Mouse (Mus musculus) limb, embryonic 15.5 days (tissue): ENCODE results near the gene Cys1. TPM values are rescaled to one million over a fixed set of nuclear protein-coding genes. Genes with fewer than 3 reads are reported as not detected.
A peak's percentile ranks its signal among the peaks of the same experiment; 100 is the strongest.
"Not testable (repeated sequence)": the region's sequence is repeated elsewhere in the genome, so short reads cannot be mapped to it uniquely, and the experiment has no call there.

ENCODE experiments used
- ATAC-seq: fragments of 200-750 bp; cut with Nextera tagmentation; 2 replicates; pipeline ENCODE4 v1.8.0; 2017; ENCODE audit warnings: low read depth, moderate TSS enrichment; ENCODE audit not compliant: insufficient number of reproducible peaks, low FRiP score, low TSS enrichment
- H3K27ac ChIP-seq: fragments of 300-500 bp; sonication (generic); 2 replicates; pipeline ENCODE4 v1.5.1; 2015; ENCODE audit warnings: moderate library complexity, mild to moderate bottlenecking, inconsistent platforms
- H3K27me3 ChIP-seq: fragments of 300-500 bp; sonication (generic); 2 replicates; pipeline ENCODE4 v1.6.1; 2015; ENCODE audit warnings: inconsistent platforms
- H3K36me3 ChIP-seq: fragments of 300-500 bp; sonication (generic); 2 replicates; pipeline ENCODE4 v1.6.1; 2015; ENCODE audit warnings: inconsistent platforms
- H3K4me1 ChIP-seq: fragments of 300-500 bp; sonication (generic); 2 replicates; pipeline ENCODE4 v1.6.1; 2015; ENCODE audit warnings: inconsistent platforms
- H3K4me2 ChIP-seq: fragments of 300-500 bp; sonication (generic); 2 replicates; pipeline ENCODE4 v1.6.1; 2015; ENCODE audit warnings: mild to moderate bottlenecking, inconsistent platforms
- H3K4me3 ChIP-seq: fragments of 300-500 bp; sonication (generic); 2 replicates; pipeline ENCODE4 v1.5.1; 2015; ENCODE audit warnings: mild to moderate bottlenecking, inconsistent platforms
- H3K9ac ChIP-seq: fragments of 300-500 bp; sonication (generic); 2 replicates; pipeline ENCODE4 v1.6.1; 2015; ENCODE audit warnings: inconsistent platforms
- H3K9me3 ChIP-seq: fragments of 300-500 bp; sonication (generic); 2 replicates; pipeline ENCODE4 v1.6.1; 2016; ENCODE audit warnings: inconsistent platforms
- WGBS: fragments of 180-500 bp; shearing (Covaris S2); methylation state at CpG from one replicate; pipeline ENCODE4 v1.1.7; 2015; 5-methylcytosine and 5-hydroxymethylcytosine counted together
- polyA plus RNA-seq: library from polyadenylated mRNA; unstranded; fragments of >200 nt; fragmentation: Nextera tagmentation; extraction: Ambion mirVana; gene quantifications from 2 replicates; pipeline ENCODE4 v1.2.1, GENCODE M21; 2015

Cys1 gene
- polyA plus RNA-seq, 1 experiment from 2014 or later = 8.1 TPM

- Histone ChIP-seq H3K9ac (no peak overlapping the region), H3K4me2 (no peak overlapping the region), H3K36me3 (peaks cover 66% of the 10 kb centered on the region), H3K9me3 (no peaks in the 10 kb centered on the region), H3K4me1 (peaks cover 12% of the 10 kb centered on the region; the same call in 1 of the 2 replicates), H3K27ac (no peak overlapping the region), H3K4me3 (no peak overlapping the region), H3K27me3 (no peaks in the 10 kb centered on the region)
- WGBS = 88% methylated on average over 4 of the region's 4 CpGs
- no peak for ATAC-seq
Measured at GRCm38 (mm10) chr12:24658998-24659397, 22.6 kb downstream of the Cys1 start.

GRCm38 (mm10) chr12:24656436-24656835, 25.2 kb downstream of the Cys1 start:
- no peak for ATAC-seq
- H3K36me3 ChIP-seq = peaks cover 57% of the 10 kb centered on the region
- no peaks in the 10 kb centered on the region for H3K9me3 ChIP-seq
- 64% methylated on average over 3 of the region's 3 CpGs for WGBS
- H3K4me2 ChIP-seq = no peak overlapping the region
- no peak overlapping the region for H3K9ac ChIP-seq
- no peaks in the 10 kb centered on the region for H3K27me3 ChIP-seq
- H3K4me1 ChIP-seq = peaks cover 29% of the 10 kb centered on the region
- no peak overlapping the region for H3K27ac ChIP-seq
- no peak overlapping the region for H3K4me3 ChIP-seq

- Histone ChIP-seq H3K4me3 (no peak overlapping the region), H3K27ac (no peak overlapping the region), H3K27me3 (no peaks in the 10 kb centered on the region), H3K9me3 (no peaks in the 10 kb centered on the region), H3K9ac (no peak overlapping the region), H3K4me2 (no peak overlapping the region), H3K4me1 (peaks cover 38% of the 10 kb centered on the region), H3K36me3 (peaks cover 41% of the 10 kb centered on the region)
- ATAC-seq = no peak
- WGBS = 81% methylated on average over 16 of the region's 16 CpGs
Measured at GRCm38 (mm10) chr12:24654065-24654862, 27.3 kb downstream of the Cys1 start.

- peak overlapping the region; percentile 94 for H3K27ac ChIP-seq
- peak overlapping the region; percentile 83 for H3K4me3 ChIP-seq
- peak overlapping the region; percentile 82 for H3K9ac ChIP-seq
- H3K4me1 ChIP-seq = peaks cover 36% of the 10 kb centered on the region
- no peaks in the 10 kb centered on the region for H3K27me3 ChIP-seq
- H3K9me3 ChIP-seq = no peaks in the 10 kb centered on the region
- peaks cover 31% of the 10 kb centered on the region for H3K36me3 ChIP-seq
- peak overlapping the region; percentile 78 for H3K4me2 ChIP-seq
- 1% methylated on average over 36 of the region's 36 CpGs for WGBS
- ATAC-seq = peak; percentile 77
Measured at GRCm38 (mm10) chr12:24651642-24652342, 29.8 kb downstream of the Cys1 start.

- H3K4me2 ChIP-seq = peak within 1 kb of the TSS; percentile 78
- peaks cover 24% of the 10 kb centered on the region for H3K36me3 ChIP-seq
- H3K4me1 ChIP-seq = peaks cover 31% of the 10 kb centered on the region
- H3K27ac ChIP-seq = peak within 1 kb of the TSS; percentile 94
- no peaks in the 10 kb centered on the region for H3K9me3 ChIP-seq
- ATAC-seq = peak; percentile 95
- H3K4me3 ChIP-seq = peak within 1 kb of the TSS; percentile 83
- peak within 1 kb of the TSS; percentile 82 for H3K9ac ChIP-seq
- WGBS = under 1% methylated on average over 66 of the region's 68 CpGs
- no peaks in the 10 kb centered on the region for H3K27me3 ChIP-seq
Measured at GRCm38 (mm10) chr12:24651063-24651557, 30.5 kb downstream of the Cys1 start, which contains the start of gene Klf11. Klf11 (plus strand) TSS chr12:24651274.

- WGBS = 5% methylated on average over 22 of the region's 22 CpGs
- no peaks in the 10 kb centered on the region for H3K27me3 ChIP-seq
- peak overlapping the region; percentile 81 for H3K27ac ChIP-seq
- H3K9ac ChIP-seq = peak overlapping the region; percentile 40; the same call in 1 of the 2 replicates
- peaks cover 18% of the 10 kb centered on the region for H3K36me3 ChIP-seq
- no peaks in the 10 kb centered on the region for H3K9me3 ChIP-seq
- H3K4me2 ChIP-seq = peak overlapping the region; percentile 78
- H3K4me1 ChIP-seq = peaks cover 28% of the 10 kb centered on the region
- no peak for ATAC-seq
- H3K4me3 ChIP-seq = peak overlapping the region; percentile 83
Measured at GRCm38 (mm10) chr12:24650415-24651062, 31.1 kb downstream of the Cys1 start.

- 71% methylated on average over 1 of the region's 1 CpGs for WGBS
- ATAC-seq = no peak
- H3K36me3 ChIP-seq = no peaks in the 10 kb centered on the region
Measured at GRCm38 (mm10) chr12:24648094-24648493, 33.5 kb downstream of the Cys1 start.

GRCm38 (mm10) chr12:24645901-24646300, 35.7 kb downstream of the Cys1 start:
- 70% methylated on average over 6 of the region's 6 CpGs for WGBS
- peaks cover 24% of the 10 kb centered on the region for H3K4me1 ChIP-seq
- no peak overlapping the region for H3K4me3 ChIP-seq
- no peak overlapping the region for H3K9ac ChIP-seq
- no peak overlapping the region for H3K4me2 ChIP-seq
- no peak for ATAC-seq
- no peaks in the 10 kb centered on the region for H3K9me3 ChIP-seq
- H3K27me3 ChIP-seq = no peaks in the 10 kb centered on the region
- no peak overlapping the region for H3K27ac ChIP-seq
- no peaks in the 10 kb centered on the region for H3K36me3 ChIP-seq

More at GRCm38 (mm10) chr12:24648094-24648493, 33.5 kb downstream of the Cys1 start:
- Histone ChIP-seq H3K4me2 (no peak overlapping the region), H3K4me3 (no peak overlapping the region), H3K27me3 (no peaks in the 10 kb centered on the region), H3K9me3 (no peaks in the 10 kb centered on the region), H3K9ac (no peak overlapping the region), H3K4me1 (peaks cover 33% of the 10 kb centered on the region), H3K27ac (no peak overlapping the region)

- no peak overlapping the region for H3K4me3 ChIP-seq
- no peak overlapping the region for H3K27ac ChIP-seq
- H3K4me1 ChIP-seq = peaks cover 15% of the 10 kb centered on the region
- WGBS = 14% methylated on average over 1 of the region's 1 CpGs
- H3K4me2 ChIP-seq = no peak overlapping the region
- no peaks in the 10 kb centered on the region for H3K36me3 ChIP-seq
- no peak for ATAC-seq
- H3K27me3 ChIP-seq = no peaks in the 10 kb centered on the region
- H3K9ac ChIP-seq = no peak overlapping the region
- H3K9me3 ChIP-seq = no peaks in the 10 kb centered on the region
Measured at GRCm38 (mm10) chr12:24644125-24644571, 37.5 kb downstream of the Cys1 start.

GRCm38 (mm10) chr12:24642370-24642802, 39.2 kb downstream of the Cys1 start:
- peaks cover 15% of the 10 kb centered on the region for H3K4me1 ChIP-seq
- H3K27me3 ChIP-seq = no peaks in the 10 kb centered on the region
- no peak overlapping the region for H3K9ac ChIP-seq
- H3K4me3 ChIP-seq = no peak overlapping the region
- no peaks in the 10 kb centered on the region for H3K9me3 ChIP-seq
- H3K4me2 ChIP-seq = no peak overlapping the region
- peak; percentile 69 for ATAC-seq
- peak overlapping the region; percentile 57 for H3K27ac ChIP-seq
- H3K36me3 ChIP-seq = no peaks in the 10 kb centered on the region
- WGBS = 47% methylated on average over 4 of the region's 4 CpGs

- not testable (repeated sequence) for ATAC-seq, H3K9ac ChIP-seq, H3K27ac ChIP-seq, H3K4me2 ChIP-seq, H3K27me3 ChIP-seq, H3K36me3 ChIP-seq, H3K4me3 ChIP-seq, H3K9me3 ChIP-seq
- H3K4me1 ChIP-seq = peaks cover 14% of the 10 kb centered on the region
- 95% methylated on average over 10 of the region's 10 CpGs for WGBS
Measured at GRCm38 (mm10) chr12:24638787-24639186, 42.8 kb downstream of the Cys1 start.
